Mouse (Mus musculus): ENCODE data around the gene Adam8. TPM values are rescaled to one million over a fixed set of nuclear protein-coding genes. Genes with fewer than 3 reads are reported as not detected.
A peak's percentile ranks its signal among the peaks of the same experiment; 100 is the strongest.

The Adam8 gene
- polyA plus RNA-seq, 1 experiment from 2014 or later, result 2.3 TPM

- ATAC-seq (ENCODE audit: insufficient number of reproducible peaks, insufficient read depth, low FRiP score, low TSS enrichment), result no peak
- Histone ChIP-seq H3K9ac (no peak overlapping the region), H3K27ac (no peak overlapping the region), H3K4me3 (no peak overlapping the region), H3K9me3 (no peaks in the 10 kb centered on the region), H3K36me3 (peaks cover 90% of the 10 kb centered on the region), H3K4me2 (replicated peaks) (no peak overlapping the region), H3K27me3 (no peaks in the 10 kb centered on the region), H3K4me1 (no peaks in the 10 kb centered on the region)
- WGBS, result 46% methylated on average over 12 of the region's 12 CpGs
Observed at GRCm38 (mm10) chr7:140001086-140001740, 8.9 kb upstream of the Adam8 start.

- no peak for ATAC-seq (ENCODE audit: insufficient number of reproducible peaks, insufficient read depth, low FRiP score, low TSS enrichment)
- H3K36me3 ChIP-seq, result peaks cover 72% of the 10 kb centered on the region
- no peak overlapping the region for H3K9ac ChIP-seq
- H3K4me1 ChIP-seq, result no peaks in the 10 kb centered on the region
- WGBS, result 92% methylated on average over 13 of the region's 13 CpGs
- no peak overlapping the region for H3K27ac ChIP-seq
- H3K4me3 ChIP-seq, result no peak overlapping the region
- H3K4me2 ChIP-seq (replicated peaks), result no peak overlapping the region
- no peaks in the 10 kb centered on the region for H3K9me3 ChIP-seq
- H3K27me3 ChIP-seq, result no peaks in the 10 kb centered on the region
Observed at GRCm38 (mm10) chr7:139998691-139999350, 6.5 kb upstream of the Adam8 start.

DNA sequence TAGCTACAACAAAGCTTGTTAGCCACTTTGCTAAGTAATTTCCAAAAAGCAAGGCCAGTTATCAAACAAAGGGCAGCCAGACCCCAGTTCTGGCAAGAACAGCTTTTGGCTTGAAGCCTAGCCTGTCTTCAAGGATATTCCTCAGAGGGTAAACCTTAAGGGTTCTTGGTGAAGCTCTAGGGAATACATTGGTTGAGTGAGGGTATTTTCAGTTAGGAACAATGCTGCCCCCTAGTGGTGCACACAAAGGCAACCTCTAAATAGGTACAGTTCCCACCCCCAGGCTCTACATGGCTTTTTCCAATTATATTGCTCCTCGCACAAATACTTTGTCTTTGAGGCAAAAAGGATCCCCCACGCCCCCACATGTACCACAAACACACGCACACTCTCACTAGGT, 2.3 kb upstream of the Adam8 start:
- WGBS, result 31% methylated on average over 3 of the region's 3 CpGs
- no peak overlapping the region for H3K4me3 ChIP-seq
- H3K4me1 ChIP-seq, result no peaks in the 10 kb centered on the region
- H3K9ac ChIP-seq, result no peak overlapping the region
- no peaks in the 10 kb centered on the region for H3K9me3 ChIP-seq
- H3K4me2 ChIP-seq (replicated peaks), result no peak overlapping the region
- no peak for ATAC-seq (ENCODE audit: insufficient number of reproducible peaks, insufficient read depth, low FRiP score, low TSS enrichment)
- no peak overlapping the region for H3K27ac ChIP-seq
- peaks cover 37% of the 10 kb centered on the region for H3K36me3 ChIP-seq
- H3K27me3 ChIP-seq, result no peaks in the 10 kb centered on the region

GRCm38 (mm10) chr7:139994202-139994601, 1.8 kb upstream of the Adam8 start:
- no peaks in the 10 kb centered on the region for H3K9me3 ChIP-seq
- H3K4me1 ChIP-seq, result no peaks in the 10 kb centered on the region
- 78% methylated on average over 4 of the region's 4 CpGs for WGBS
- no peak overlapping the region for H3K9ac ChIP-seq
- peaks cover 32% of the 10 kb centered on the region for H3K36me3 ChIP-seq
- no peak overlapping the region for H3K4me2 ChIP-seq (replicated peaks)
- ATAC-seq (ENCODE audit: insufficient number of reproducible peaks, insufficient read depth, low FRiP score, low TSS enrichment), result no peak
- H3K27me3 ChIP-seq, result no peaks in the 10 kb centered on the region
- no peak overlapping the region for H3K27ac ChIP-seq
- no peak overlapping the region for H3K4me3 ChIP-seq

DNA sequence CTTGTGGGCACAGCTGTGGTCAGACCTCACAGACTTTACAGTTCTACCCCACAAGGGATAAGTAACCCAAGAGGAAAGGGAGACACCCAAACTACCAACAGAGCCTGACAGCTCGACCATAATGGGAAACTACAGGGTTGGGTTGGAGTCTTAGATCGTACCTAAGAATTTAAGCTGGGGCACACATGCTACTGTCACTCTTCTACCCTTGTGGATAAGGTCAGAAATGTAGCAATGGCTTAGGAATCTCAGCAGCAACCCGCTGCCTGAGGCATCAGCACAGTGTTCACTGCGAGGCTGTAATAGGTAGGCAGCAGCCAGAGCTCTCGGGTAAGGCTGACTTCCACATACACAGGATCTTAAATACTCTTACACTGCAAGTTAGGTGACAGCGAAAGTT, 1.2 kb upstream of the Adam8 start:
- Histone ChIP-seq H3K4me2 (replicated peaks) (no peak overlapping the region), H3K4me3 (no peak overlapping the region), H3K27me3 (no peaks in the 10 kb centered on the region), H3K4me1 (no peaks in the 10 kb centered on the region), H3K27ac (no peak overlapping the region), H3K9ac (no peak overlapping the region), H3K36me3 (peaks cover 25% of the 10 kb centered on the region), H3K9me3 (no peaks in the 10 kb centered on the region)
- WGBS, result 89% methylated on average over 6 of the region's 6 CpGs
- ATAC-seq (ENCODE audit: insufficient number of reproducible peaks, insufficient read depth, low FRiP score, low TSS enrichment), result no peak

DNA sequence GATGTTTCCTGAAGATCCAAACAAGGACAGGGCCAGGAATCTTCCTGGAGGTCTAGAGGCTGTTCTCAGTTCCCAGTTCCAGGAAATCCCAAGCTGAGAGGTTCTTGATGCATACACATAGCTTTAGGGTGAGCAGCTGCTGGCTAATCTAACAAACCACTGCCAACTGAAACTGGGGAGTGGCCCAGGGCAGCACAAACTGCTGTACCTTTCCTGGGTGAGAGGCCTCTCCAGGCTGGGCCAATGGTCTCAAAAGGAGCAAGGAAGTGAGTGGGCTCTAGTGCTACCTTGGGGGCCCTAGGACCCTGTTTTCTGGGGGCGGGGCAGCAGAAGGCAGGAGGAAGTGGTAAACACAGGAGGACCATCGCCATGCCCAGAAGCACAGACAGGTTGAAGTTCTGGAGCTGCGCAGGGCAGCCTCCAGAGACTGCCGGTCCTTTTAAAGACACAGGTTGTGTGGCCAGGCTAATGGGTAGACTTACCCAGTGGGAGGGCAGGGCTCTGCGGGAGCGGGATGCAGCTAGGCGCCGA, 1.4 kb downstream of the Adam8 start:
- H3K9me3 ChIP-seq, result no peaks in the 10 kb centered on the region
- WGBS, result 73% methylated on average over 8 of the region's 8 CpGs
- no peak for ATAC-seq (ENCODE audit: insufficient number of reproducible peaks, insufficient read depth, low FRiP score, low TSS enrichment)

GRCm38 (mm10) chr7:139988272-139988671, 4.1 kb downstream of the Adam8 start:
- Histone ChIP-seq H3K27me3 (no peaks in the 10 kb centered on the region), H3K4me1 (no peaks in the 10 kb centered on the region), H3K4me3 (no peak overlapping the region), H3K9me3 (no peaks in the 10 kb centered on the region), H3K36me3 (no peaks in the 10 kb centered on the region), H3K4me2 (replicated peaks) (no peak overlapping the region), H3K27ac (no peak overlapping the region), H3K9ac (no peak overlapping the region)
- 86% methylated on average over 9 of the region's 9 CpGs for whole genome bisulfite sequencing
- no peak for ATAC-seq (ENCODE audit: insufficient number of reproducible peaks, insufficient read depth, low FRiP score, low TSS enrichment)

More for the DNA sequence above, 1.4 kb downstream of the Adam8 start:
- Histone ChIP-seq H3K9ac (no peak overlapping the region), H3K4me3 (no peak overlapping the region), H3K27me3 (no peaks in the 10 kb centered on the region), H3K27ac (no peak overlapping the region), H3K36me3 (no peaks in the 10 kb centered on the region; the same call in 1 of the 2 replicates), H3K4me2 (replicated peaks) (no peak overlapping the region), H3K4me1 (no peaks in the 10 kb centered on the region)

DNA sequence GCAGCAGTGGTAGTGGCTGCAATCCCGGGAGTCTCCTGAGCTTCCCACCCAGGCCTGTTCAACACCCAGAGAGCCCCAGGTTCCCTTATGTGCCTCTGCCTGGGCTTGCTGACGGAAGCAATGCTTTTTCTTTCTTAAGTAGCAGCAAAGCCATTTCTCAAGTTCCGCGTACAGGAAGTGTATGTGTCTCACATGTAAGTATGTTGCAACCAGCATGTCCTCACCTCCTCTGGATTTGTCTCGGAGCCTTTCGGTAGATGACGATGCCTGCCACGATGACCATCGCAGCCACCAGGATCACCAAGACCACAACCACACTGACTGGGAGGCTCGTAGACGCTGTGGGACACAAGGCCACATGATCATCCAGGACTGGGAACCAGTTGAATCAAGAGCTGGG, 7.9 kb downstream of the Adam8 start:
- no peak overlapping the region for H3K4me3 ChIP-seq
- no peaks in the 10 kb centered on the region for H3K4me1 ChIP-seq
- WGBS, result 93% methylated on average over 11 of the region's 11 CpGs
- H3K27ac ChIP-seq, result no peak overlapping the region
- no peak for ATAC-seq (ENCODE audit: insufficient number of reproducible peaks, insufficient read depth, low FRiP score, low TSS enrichment)
- no peak overlapping the region for H3K4me2 ChIP-seq (replicated peaks)
- H3K9ac ChIP-seq, result no peak overlapping the region
- H3K36me3 ChIP-seq, result no peaks in the 10 kb centered on the region
- H3K27me3 ChIP-seq, result no peaks in the 10 kb centered on the region
- H3K9me3 ChIP-seq, result no peaks in the 10 kb centered on the region

DNA sequence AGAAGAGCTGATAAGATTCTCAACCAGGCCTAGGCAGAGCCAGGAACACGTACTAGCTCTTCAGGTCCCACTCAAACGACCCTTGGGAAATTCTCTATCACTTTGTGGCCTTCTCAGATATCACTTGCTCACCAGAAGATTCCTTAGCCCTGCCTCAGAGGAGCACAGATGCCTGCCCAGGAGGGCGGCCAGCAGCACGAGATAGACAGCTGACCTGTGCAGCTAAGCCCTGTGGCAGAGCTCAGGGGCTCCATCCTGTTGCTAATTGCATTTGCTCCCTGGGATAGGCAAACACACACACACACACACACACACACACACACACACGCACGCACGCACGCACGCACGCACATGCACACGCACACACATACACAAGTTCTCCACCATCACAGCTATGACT, 10.3 kb downstream of the Adam8 start:
- Histone ChIP-seq H3K9ac (no peak overlapping the region), H3K27me3 (no peaks in the 10 kb centered on the region), H3K4me1 (peaks cover 9% of the 10 kb centered on the region; the same call in 1 of the 2 replicates), H3K27ac (no peak overlapping the region), H3K36me3 (no peaks in the 10 kb centered on the region), H3K4me2 (replicated peaks) (no peak overlapping the region), H3K9me3 (no peaks in the 10 kb centered on the region), H3K4me3 (no peak overlapping the region)
- ATAC-seq (ENCODE audit: insufficient number of reproducible peaks, insufficient read depth, low FRiP score, low TSS enrichment), result no peak
- 83% methylated on average over 11 of the region's 11 CpGs for WGBS

DNA sequence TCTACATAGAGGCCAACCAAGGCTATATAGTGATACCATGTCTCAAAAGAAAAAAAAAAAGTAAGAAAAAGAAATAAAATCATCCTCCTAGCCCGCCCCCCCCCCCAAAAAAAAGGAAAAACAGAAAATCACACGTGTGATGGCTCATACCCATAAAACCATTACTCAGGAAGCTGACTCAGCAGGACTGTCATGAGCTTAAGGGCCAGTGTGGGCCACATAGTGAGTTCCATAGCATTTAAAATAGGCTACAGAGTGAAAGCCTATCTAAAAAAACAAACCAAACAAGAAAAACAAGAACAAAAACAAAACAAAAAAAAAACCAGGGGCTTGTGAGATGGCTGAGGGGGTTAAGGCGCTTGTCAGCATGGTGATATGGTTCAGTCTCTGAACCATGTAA, 11.6 kb downstream of the Adam8 start:
- Histone ChIP-seq H3K4me2 (replicated peaks) (no peak overlapping the region), H3K4me3 (no peak overlapping the region), H3K9me3 (no peaks in the 10 kb centered on the region), H3K36me3 (no peaks in the 10 kb centered on the region), H3K4me1 (peaks cover 9% of the 10 kb centered on the region; the same call in 1 of the 2 replicates), H3K27me3 (no peaks in the 10 kb centered on the region), H3K27ac (no peak overlapping the region), H3K9ac (no peak overlapping the region)
- no peak for ATAC-seq (ENCODE audit: insufficient number of reproducible peaks, insufficient read depth, low FRiP score, low TSS enrichment)
- 44% methylated on average over 3 of the region's 3 CpGs for WGBS

DNA sequence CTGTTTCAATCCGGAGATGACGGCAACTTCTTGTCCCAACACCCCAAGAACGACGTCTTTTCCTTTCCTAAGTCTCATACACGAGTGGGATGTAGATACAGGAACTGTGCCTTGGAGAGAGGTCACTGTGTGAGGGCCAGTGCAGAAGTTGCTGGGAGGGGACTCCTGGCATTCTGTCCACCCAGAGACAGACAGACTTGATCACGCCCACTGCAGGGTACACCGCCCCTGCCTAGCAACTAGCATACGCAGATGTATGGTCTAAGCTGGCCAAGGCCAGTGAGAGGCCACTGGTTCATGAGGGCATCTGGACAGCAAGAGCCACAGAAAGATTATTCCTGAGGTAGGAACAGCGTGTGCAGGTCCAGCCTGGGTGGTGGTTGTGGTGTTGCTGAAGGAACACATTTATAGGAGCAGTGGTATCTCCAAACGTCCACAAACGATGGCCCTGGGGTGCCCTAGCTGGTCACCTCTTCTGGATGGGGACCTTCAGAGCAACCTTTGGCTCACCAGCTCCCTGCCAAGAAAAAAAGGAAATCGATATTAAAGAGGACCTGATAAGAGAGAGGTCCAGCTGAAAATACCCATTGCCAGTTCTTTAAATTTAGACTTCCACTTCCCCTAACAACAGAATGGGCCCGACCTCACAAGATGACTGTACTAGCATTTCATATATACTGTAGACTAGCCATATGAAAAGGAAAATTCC, 13.2 kb downstream of the Adam8 start:
- Histone ChIP-seq H3K36me3 (no peaks in the 10 kb centered on the region), H3K27ac (no peak overlapping the region), H3K9me3 (no peaks in the 10 kb centered on the region), H3K27me3 (no peaks in the 10 kb centered on the region), H3K4me3 (peak overlapping the region; percentile 59), H3K4me2 (replicated peaks) (peak overlapping the region; percentile 83), H3K4me1 (peaks cover 9% of the 10 kb centered on the region; the same call in 1 of the 2 replicates), H3K9ac (peak overlapping the region; percentile 24; the same call in 1 of the 2 replicates)
- 48% methylated on average over 13 of the region's 13 CpGs for WGBS
- peak; percentile 25; the same call in 1 of the 2 replicates for ATAC-seq (ENCODE audit: insufficient number of reproducible peaks, insufficient read depth, low FRiP score, low TSS enrichment)
